Mouse (Mus musculus) urinary bladder, postnatal 25 days (tissue): ENCODE data around the gene Slc23a3.

Source experiments
- DNase-seq: peaks from one replicate; pipeline ENCODE4 v3.0.0; 2022; ENCODE audit warnings: low spot score

Gene Slc23a3

DNA sequence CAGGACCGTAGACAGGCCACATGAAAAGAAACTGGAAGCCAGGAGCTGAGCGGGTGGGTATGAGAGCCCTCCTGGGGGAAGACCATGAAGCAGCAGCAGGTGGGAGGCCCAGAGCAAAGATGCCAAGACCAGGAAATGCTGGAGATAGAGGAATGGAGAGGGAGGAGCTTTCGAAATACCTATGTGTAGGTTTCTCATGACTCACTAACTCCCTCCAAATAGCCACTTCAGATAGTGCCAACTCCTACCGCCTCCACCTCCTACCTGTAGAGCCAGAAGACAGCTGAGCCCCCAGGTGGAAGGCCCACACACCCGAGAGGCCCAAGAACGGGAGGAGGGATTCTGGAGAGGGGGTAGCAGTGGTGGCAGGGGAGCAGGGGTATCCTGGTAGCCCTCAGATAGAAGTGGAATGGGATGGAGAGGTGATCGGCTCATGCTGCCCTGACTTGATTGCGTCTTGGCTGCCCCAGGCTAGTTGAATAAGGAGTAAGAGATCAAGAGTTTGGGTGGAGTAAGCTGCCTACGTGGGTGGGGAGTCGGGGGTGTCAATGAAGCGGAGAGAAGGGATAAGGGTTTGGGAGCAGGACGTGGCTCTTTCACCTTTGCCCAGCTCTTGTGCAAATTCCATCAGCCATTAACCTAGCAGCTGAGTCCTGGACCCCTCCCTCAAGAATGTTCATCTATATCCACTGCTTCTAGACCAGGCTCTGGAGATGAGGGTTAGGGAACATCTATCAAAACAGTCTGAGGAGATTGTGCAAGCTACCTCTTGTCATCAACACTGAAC lies at the start of gene Slc23a3:
Gene Slc23a3, minus strand, starts transcription at position 470 of the 787 bp plus-strand sequence.
- DNase-seq: no peak

DNA sequence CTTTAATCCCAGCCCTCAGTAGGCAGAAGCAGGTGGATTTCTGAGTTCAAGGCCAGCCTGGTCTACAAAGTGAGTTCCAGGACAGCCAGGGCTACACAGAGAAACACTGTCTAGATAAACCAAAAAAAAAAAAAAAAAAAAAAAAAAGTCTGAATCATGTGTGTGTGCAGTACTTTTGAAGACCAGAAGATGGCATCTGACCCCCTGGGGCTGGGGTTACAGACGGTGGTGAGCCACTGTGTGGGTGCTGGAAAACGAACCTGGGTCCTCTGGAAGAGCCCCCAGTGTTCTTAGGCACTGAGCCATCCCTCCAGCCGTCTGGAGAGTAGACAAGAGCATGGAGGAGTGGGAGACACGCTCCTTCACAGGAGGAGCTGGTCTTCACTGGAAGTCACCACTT lies 48.5 kb upstream of the Slc23a3 start:
- DNase-seq: no peak

DNA sequence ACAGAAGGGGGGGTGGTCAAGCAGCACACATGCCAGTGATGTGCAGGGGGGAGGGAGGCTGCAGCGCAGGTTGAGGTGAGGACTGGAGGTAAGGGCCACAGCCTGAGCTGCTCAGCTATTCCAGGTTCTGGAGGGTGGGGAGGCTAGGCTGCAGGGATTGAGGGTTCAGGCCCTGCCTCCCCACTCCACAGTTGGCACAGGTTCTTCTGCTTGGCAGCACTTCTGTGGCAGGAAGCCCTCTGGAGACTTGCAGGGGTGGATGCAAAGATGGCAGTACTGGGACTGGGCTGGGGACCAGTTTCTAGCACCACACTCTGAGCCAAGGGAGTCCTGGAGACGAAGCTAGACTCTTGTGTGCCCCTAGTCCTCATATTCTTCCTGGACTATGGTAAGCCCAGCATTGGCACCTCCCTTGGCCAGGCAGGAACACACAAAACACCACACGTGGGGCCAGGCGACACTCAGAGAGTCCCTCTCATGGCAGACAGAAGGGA lies 47.7 kb upstream of the Slc23a3 start:
- DNase-seq: no peak

DNA sequence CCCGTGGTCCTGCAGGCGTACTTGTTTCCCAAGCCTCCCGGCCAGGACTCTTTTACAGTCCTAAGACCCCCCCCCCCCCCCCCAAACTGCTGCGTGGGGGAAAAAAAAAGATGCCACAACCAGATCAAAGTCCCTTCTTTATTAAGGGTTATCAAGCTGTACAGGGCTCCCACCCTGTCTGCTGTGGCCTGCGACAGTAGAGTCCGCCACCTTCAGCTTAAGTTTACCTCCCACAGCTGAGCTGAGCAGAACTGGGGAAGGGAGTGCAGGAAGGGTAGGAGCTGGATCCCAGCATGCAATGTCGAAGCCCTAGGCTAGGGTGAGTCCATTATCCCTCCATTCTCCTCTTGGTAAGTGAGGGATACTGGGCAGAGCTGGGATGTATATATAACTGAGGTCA lies 47.1 kb upstream of the Slc23a3 start:
- DNase-seq: no peak

DNA sequence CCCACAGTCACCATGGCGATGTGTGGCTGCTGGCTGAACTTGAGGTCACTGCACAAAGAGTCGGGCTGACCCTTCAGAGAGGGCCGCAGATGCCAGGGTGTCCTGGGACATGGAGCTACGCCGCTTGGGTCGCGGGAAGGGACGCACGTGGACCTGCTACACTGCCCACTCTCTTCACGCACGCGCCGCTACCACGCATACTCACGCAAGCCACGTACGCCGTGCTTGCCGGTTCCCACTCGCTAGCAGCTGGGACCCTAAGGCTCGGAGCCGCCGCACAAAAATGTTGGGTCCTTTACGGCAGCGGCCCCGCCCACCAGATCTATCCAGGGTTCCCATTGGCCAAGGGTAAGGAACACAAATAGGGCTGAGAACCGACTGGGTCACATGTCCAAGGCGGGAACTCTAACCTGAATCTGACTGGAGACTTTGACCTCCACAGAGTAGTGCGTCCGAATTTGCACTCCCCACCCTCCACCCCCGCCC lies 46.5 kb upstream of the Slc23a3 start, which contains the start of gene Abcb6:
Gene Abcb6, minus strand, starts transcription at position 288 of the 486 bp plus-strand sequence.
- peak; percentile 70 for DNase-seq

DNA sequence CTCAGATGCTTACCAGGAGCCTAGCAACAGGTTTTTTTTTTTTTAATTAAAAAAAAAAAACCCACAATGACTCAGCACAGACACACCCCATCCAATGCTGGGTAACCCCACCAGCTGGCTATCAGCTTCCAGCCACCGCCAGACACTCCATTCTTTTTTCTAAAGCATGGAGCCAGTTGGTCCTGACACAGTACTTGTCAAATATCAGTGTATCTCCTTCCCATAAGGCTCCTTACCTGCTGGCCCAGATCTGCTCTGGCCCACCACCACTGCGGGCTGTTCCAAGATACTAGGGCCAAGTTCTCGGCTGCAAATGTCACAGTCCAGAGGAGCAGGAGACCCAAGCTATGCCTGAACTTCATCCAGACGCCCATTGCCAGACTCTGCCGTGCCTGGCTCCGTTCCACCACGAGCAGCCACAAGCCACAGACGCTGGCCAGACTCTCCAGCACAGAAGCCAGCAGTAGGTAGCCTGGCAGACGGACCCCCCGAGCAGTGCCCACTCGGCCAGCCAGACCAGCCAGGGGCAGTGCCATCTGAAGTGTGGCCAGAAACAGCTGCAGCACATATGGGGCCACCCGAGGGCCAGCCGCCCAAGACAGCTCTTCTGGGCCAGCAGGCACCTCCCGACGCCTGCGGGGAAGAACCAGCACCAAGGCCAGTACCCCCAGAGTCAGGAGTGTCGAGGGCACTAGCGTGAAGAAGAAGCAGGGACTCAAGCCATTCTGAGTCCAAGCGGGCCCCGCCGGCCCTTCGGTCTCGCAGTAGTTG lies 45.8 kb upstream of the Slc23a3 start:
- DNase-seq: peak; percentile 14

DNA sequence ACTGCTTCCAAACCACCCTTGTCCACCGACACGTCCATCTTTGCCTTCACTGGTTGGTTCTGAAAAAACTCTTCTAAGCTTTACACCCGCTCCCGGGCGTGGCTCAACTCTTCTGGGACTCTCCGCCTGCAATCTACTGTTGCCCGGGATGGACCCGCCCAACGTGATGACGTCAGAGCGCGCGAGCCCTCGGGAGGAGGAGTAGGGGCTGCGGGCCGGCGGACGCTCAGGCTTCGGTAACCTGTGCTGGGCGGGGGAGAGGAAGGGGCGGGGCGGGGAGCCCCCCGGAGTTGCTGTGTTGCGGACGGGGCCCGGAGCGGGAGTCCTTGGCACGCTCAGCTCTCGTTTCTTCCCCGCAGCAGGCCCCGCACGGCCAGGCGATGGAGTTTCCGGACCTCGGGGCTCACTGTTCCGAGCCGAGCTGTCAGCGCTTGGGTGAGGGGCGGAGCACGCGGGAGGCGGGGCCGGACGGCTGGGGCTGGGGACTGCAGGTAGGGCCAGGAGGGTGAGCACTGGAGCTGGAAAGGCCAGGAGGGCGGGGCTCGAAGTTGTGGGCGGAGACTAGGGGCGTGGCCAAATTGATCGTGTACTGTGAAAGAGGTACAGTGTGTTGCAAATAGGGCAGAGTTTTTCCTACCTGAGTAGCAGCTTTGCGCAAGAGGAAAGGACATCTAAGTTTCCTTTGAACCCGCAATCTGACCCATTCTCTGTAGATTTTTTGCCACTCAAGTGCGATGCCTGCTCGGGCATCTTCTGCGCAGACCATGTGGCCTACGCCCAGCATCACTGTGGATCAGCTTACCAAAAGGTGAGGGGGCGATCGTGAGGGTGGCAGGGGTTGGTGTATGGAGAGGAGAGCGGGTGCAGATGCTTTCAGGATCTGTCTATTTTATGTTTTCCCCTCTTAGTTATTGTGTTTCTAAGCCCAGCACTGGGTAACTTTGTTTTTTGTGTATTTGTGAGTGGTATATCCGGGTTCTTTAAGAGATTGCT lies 35.1 kb upstream of the Slc23a3 start, which contains the start of gene Zfand2b:
Gene Zfand2b, plus strand, starts transcription at position 175 of the 993 bp plus-strand sequence.
- peak; percentile 96 for DNase-seq

DNA sequence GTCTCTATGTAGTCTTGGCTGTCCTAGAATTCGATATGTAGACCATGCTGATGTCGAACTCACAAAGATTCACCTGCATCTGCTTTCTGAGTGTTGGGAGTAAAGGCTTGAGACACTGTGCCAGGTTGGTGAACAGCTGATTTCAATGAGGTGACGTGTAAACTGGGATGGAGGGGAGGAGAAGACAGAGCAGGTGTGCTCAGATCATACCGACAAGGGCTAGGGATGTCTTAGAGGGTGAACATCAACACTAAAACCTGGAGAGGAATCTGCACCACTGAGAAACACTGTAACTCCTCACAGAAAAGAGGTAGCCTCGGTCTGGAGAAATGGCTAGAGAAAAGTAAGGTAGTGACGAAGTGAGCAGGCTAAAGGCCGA lies 34.4 kb upstream of the Slc23a3 start:
- no peak for DNase-seq

DNA sequence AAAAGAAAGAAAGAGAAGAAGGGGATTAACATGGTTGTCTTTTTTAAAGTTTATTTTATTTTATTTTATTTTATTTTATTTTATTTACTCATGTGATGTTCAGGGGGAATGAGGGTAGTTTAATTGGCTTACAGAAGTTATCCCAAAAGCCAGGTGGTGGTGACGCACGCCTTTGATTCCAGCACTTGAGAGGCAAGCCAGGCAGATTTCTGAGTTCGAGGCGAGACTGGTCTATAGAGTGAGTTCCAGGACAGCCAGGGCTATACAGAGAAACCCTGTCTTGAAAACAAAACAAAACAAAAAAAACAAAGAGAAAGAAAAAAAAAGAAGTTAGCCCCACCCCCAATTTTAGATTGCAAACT lies 26.5 kb upstream of the Slc23a3 start:
- no peak for DNase-seq

DNA sequence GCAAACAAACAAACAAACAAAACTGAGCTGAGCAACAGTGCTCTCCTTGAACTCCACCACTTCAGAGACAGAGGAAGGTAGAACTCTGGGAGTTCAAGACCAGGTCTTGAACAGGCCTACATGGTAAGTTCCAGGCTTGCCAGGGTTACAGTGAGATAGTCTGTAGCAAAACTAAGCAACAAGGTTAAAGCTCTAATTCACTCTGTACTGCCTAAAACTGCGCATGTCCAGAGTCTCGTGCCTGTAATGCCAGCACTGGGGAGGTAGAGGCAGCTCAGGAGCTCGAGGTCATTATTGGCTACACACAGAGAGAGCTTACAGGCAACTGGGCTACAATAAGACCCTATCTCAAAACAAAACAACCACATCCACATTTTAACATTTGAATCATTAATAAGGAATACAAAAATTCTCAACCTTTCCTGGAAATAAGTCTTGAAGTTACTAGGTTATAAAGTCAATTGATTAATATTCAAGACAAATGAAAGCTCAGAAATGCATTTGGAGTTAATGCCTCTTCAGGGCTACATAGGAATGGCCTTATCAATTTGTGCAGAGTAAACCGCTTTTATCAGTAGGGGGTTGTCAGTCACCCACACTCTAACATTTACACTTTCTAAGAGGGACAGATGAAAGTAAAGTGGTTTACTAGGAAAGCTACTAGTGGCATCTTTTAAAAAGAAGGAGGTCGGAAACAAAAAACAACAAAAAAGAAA lies 26.0 kb upstream of the Slc23a3 start:
- DNase-seq: no peak

DNA sequence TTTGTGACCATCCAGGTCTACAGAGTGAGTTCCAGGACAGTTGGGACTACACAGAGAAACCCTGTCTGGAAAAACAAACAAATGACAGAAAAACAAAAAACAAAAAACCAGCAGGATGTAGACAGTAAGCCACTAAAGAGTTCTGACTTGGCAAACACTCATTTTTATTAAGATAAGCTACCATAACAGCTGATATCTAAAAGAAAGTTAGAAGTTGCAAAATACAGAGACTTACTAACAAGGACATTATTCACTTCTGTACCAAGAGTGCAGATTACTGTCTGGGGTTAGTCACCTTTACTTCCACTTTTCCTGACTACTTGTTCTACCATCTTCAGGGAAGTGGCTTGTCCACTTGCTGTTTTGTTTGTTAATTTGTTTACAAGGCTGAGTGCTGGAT lies 25.3 kb upstream of the Slc23a3 start:
- DNase-seq: no peak

DNA sequence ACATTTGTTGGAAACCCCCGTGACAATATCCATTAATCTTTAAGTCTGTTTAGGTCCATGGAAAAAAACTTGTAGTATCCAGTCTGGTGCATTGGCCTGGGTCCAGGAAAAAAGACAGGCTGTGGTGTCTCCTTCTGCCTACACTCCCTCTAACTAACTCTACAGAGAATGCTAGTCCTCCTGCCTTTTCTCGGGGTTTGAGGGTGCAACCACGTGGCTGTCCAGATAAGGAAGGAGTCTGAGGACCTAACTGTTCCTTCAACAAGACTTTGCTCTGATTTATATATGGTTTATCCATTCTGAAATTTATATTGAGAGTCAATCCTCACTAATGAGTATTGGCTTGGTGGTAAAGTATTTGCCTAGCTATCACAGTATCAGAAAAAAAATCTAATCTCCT lies 22.1 kb upstream of the Slc23a3 start:
- no peak for DNase-seq

DNA sequence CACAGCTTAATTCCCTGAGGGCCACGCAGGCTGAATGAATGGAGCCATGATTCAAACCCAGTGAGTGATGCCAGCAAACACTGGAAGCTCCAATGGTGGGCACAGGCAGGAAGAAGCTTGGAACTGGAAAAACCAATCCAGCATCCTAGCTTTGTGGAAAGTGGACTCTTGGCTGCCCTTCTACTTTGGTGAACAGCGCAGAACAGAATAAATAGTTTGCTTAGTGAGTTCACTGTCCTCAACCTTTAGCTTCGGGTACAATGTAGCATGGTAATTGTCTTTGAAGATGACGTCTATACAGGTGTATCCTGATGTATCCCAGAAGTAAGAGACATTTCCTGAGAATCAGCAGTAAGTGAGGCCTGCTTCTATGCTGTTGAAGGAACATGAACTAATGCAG lies 15.0 kb upstream of the Slc23a3 start:
- DNase-seq: no peak

DNA sequence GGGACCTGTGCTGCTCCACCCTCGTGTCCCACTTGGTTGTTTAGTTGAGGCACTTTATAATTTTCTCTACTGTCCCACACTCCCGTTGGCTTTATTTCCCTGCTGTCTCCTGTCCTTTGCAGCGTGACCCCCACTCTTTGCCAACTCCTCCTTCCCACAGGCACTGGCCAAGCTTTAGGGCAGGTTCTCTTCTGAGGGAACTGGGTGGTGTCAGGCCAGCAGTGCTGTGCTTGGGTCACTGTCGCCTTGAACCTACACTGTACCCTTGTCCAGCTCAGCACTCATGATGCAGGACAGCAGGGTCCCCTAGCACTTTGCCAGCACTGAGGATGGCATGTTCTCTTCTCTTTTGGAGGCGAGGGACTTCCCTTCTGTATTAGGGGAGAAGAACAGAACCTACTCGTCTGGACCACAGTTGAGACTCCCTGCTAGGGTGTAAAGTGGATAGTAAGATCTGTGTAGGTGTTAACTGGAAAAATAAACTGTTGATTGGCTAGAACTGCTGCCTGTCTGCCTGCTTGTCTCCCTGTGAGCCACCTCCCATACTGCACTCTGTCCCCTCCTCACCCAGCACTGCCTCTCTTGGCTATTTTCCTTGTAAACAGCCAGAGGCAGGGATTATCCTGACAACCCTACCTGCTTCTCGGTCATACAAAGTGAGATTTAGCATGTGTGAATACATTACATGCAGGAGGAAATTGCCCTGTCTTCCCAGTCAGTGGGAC lies 13.9 kb upstream of the Slc23a3 start:
- no peak for DNase-seq

DNA sequence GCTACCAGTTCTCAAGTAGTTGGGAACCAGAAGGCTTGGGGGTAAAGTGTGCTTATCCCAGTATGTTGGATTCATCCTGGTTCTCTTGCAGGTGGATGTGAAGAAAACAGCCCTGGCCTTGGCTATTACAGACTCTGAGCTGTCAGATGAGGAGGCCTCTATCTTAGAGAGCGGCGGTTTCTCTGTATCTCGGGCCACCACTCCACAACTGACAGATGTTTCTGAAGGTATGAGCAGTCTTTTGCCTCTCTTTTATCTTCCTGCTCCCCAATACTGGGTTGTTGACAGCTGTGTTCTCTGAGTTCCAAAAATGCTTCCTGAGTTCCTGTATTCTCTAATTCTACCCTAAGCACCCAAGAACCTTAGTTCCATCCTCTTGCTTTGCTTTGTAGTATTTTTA lies 11.9 kb upstream of the Slc23a3 start:
- DNase-seq: no peak

DNA sequence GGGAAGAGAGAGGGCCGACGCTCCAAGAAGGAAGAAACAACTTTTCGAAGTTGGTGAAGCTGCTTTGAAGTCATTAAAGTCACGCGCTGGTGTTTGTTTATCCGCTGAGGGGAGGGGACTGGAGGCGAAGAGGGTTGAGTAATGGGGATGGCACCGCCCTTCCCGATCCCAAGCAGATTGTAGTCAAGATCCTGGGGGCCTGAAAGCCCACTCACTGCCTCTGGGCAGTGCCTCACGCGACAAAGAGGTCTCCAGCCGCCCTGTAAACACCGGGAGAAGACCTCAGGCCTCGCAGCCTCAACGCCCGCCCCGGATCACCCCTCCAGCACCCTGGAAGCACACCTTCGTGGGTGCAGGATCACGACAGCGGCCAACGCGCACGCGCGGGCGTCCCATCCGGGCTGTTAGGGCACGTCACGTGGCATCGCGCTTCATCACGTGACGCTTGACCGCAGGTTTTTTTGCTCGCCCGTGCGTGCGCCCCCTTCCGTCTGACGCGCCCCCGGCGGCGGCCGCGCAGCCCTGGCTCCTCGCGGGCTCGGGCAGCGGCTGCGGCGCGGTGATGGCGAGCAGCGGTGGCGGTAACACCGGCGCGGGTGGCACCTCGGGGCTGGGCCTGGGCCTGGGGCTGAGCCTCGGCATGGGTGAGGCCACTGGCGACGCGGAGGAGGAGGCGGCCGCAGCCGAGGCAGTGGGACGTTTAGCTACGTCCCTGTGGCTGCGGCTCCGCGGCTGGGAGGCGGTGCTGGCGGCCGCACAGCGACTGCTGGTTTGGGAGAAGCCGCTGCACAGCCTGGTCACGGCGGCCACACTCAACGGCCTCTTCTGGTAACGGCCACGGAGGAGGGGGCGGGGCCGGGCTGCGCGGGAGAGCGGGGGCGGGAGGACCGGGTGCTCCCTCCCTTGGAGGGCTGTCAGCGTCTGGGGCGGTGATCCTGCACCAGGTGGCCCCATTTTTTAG lies 8.9 kb upstream of the Slc23a3 start, which contains the start of the genes Cnppd1 and Retreg2:
Gene Cnppd1, minus strand, starts transcription at position 411 of the 961 bp plus-strand sequence.
Gene Retreg2, plus strand, starts transcription at position 478 of the 961 bp plus-strand sequence.
- DNase-seq: peak; percentile 96

DNA sequence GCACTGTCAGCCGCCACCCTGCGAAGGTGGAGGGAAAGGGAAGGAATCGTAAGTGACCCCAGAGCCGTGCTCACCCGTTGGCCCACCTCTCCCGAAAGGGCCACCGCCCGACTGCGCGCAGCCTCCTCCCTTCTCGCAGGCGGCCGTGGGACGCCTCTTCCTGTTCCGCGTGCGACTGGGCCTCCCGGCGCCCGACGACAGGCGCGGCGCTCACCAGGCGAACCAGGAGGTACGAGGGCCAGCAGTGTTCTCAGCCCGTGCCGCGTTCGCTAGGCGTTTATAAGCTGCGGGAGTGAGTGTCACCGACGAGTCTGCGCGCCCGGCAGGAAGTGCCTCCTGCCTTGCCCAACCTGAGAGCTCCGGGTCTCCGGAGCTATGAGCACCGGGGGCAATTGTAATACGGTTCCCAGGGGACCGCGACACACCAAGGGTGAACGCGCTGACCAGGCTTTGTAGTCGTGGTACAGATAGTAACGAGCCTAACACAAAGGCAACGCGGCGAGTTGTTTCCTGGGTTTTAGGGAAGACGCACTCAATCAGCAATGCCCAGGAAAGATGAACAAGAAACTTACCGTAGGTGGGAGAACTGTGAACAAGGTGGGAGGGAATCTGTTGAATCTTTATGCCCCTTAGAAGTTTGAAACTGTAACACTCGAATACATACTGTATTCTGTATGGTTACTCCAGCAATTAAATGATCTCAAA lies 7.9 kb upstream of the Slc23a3 start:
- peak; percentile 62 for DNase-seq

DNA sequence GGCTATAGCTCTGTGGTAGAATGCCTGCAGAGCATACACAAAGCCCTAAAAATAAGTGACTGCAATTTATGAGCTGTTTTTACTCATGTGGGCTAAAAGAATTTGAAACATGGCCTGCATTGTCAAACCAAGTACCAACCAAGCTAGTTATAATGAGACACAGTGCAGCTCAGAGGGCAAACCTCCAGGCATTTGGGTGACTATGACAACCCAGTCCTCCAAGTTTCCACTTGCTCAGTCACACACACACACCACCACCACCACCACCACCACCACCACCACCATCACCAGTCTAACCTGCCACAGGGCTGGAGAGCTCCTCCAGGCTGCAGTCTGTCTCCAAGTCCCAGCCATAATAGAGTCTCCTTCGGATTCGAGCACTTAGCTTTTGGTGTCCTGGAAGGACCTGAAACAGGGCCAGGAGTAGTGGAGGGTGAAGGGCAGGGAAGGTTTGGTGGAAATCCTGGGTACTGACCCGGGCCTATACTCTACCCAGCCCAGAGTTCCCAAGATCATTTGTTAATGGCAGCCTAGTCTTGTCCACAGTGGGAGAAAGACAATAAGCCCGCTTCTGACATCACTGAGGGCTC lies 7.0 kb upstream of the Slc23a3 start:
- DNase-seq: no peak
